Mouse (Mus musculus) 416B (cell line): ENCODE data around the gene Inpp5k.
"Not testable (repeated sequence)": the region's sequence is repeated elsewhere in the genome, so short reads cannot be mapped to it uniquely, and the experiment has no call there.

Experiments
- DNase-seq: peaks from one replicate; pipeline ENCODE4 v3.0.0; 2011; ENCODE audit warnings: low read depth

The Inpp5k gene

DNA sequence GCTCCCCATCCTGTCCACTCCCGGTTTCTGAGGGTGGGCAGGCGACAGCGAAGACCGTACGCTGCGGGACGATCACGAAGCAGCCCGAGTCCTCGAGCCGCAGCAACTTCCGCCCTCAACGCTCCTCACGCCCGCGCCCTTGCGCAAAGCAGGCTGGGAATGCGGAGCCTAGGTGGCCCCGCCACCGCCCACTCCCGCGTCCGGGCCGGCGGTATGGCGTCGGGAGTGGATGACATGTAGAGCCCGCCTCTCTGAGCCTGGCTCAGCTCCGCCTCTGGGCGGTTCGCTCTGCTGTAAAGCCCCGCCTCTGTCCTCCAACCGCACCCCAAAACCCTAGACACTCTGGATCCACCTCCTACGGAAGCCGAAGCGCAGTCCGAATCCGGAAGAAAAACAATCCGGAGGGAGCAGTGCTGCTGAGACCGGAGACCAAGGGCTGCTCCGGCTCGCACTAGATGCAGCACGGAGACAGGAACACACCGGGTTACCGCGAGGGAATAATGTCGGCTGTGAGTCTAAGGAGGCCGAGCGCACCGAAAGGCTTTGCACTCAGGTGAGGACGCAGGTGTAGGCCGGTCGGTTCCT, at the start of gene Inpp5k:
Gene Inpp5k, plus strand, starts transcription at position 344 of the 585 bp plus-strand sequence.
- DNase-seq = peak; percentile 98

- no peak for DNase-seq
These were observed 49.2 kb upstream of the Inpp5k start for GRCm38 (mm10) chr11:75581495-75582149.

GRCm38 (mm10) chr11:75583521-75583920, 47.3 kb upstream of the Inpp5k start:
- no peak for DNase-seq

GRCm38 (mm10) chr11:75585061-75585460, 45.7 kb upstream of the Inpp5k start:
- no peak for DNase-seq

GRCm38 (mm10) chr11:75585978-75586377, 44.8 kb upstream of the Inpp5k start:
- DNase-seq = no peak

GRCm38 (mm10) chr11:75586963-75587362, 43.8 kb upstream of the Inpp5k start:
- DNase-seq = no peak

- DNase-seq = peak; percentile 94
These were observed 43.1 kb upstream of the Inpp5k start, which contains the start of gene Pitpna for GRCm38 (mm10) chr11:75587493-75588284. Gene Pitpna (plus strand): TSS chr11:75588097.

- peak; percentile 36 for DNase-seq
These were observed 42.4 kb upstream of the Inpp5k start for GRCm38 (mm10) chr11:75588285-75588941.

GRCm38 (mm10) chr11:75592612-75593011, 38.2 kb upstream of the Inpp5k start:
- peak; percentile 88 for DNase-seq

DNA sequence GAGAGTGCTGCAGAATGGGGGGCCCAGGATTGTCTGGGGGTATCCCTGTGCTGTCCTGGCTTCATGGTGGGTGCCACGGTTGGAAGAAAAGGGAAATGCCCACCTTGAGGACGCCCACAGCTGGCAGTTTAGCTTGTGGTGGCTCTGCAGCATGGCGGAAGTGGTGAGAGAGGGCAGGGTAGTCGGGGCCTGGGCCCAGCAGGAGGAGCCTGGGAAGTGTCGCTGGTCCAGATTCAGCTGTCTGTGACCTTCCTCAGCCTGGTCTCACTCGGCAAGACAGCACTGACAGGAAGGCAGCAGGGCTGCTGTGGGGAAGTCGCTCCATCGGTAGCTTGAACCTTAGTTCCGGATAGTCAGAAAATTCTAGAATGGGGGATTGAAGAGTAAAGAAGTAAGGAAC, 36.4 kb upstream of the Inpp5k start:
- no peak for DNase-seq

DNA sequence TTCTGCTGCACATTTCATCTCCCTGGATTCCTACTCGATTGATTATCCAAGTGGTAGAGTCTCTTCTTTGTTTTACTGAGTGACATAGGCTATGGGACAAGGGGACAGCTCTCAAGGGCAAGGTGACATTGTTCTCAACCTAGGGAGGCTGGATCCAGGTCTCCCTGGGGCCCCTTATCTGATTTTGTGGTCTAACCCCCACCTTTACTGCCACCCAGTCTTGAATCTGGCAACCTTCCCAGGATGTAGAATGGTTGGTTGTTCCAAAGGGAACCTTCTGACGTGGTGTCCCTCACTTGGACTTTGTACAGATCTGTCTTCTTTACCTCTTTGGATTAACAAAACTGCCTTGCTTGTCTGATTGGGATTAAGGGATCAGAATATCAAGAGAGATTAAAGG, 35.4 kb upstream of the Inpp5k start:
- no peak for DNase-seq

GRCm38 (mm10) chr11:75595816-75596215, 35.0 kb upstream of the Inpp5k start:
- DNase-seq = no peak

DNA sequence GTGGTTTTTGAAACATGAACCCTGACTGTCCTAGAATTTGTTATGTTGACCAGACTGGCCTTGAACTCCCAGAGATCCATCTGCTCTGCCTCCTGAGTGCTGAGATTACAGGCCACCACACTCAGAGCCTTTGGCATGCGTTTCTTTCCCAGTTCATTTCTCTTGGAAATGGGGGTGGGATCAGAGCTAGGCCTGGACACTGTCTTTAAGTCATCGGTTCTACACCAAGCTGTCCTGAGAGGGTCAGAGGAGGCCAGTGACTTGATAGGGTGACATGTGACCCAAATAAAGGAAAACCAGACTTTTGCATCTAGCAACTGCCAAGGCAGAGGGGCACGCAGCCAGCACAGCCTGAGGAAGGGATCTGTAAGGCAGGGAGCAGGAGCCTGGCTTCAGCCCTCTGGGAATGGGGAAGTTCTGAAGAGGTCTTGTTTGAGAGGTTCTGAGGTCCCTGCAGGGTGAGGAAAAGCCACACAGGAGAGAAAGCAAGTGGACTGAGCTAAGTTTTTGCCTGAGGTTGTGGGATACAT, 34.0 kb upstream of the Inpp5k start:
- DNase-seq = peak; percentile 49

GRCm38 (mm10) chr11:75598004-75598403, 32.8 kb upstream of the Inpp5k start:
- DNase-seq = no peak

DNA sequence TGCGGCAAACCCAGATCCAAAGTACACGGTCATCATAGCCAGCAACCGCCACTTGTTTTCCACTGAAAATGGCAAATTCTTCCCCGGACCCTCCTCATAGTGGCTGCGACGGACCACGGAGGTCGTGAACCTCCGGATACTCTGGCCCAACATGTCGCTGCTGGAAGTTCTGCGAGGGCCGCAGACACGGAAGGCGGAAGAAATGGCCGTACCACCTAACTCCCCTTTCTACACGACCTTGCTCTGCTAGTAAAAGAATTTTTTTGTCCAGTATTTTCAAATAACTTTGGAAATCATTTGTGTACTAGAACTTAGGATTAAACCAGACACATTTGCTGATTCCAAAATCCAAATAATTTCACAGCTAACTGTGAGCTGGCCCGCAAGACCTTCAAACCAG, 31.0 kb upstream of the Inpp5k start:
- not testable (repeated sequence) for DNase-seq

DNA sequence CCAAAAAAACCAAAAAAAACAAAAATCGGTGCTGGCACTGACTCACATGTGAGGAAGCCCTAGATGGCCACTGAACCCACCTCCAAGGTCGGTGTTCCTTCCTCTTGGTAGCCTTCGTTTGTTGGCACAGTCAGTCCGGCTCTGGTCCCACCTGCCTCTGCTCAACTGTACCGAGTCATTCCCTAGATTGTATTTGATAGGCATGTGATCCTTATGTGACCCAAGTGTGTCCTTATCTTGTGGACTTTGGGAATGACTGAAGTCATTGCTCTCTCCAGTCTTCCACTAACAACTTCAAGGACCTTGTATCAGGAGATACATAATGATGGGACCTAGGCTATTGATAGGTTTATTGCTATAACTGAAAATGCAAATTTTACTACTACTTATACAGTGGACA, 26.0 kb upstream of the Inpp5k start:
- DNase-seq = no peak

- no peak for DNase-seq
These were observed 25.5 kb upstream of the Inpp5k start for GRCm38 (mm10) chr11:75605318-75605717.

DNA sequence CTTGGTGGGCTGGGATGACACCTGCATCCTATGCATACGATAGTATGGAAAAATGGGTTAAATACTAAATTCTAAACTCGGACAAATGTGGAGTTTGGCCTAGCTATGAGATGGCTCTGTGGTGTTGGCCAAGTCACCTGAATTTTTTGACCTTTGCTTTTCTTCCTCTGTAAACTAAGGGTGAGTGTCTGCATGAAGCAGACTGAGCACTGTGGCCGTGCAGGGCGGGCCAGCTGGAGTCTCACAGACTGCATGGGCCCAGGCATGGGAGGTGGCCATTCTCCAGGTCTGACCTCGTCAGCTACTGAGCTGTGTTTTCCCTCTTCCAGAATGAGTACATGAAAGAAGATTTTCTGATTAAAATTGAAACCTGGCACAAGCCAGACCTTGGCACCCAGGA, 22.0 kb upstream of the Inpp5k start:
- no peak for DNase-seq

DNA sequence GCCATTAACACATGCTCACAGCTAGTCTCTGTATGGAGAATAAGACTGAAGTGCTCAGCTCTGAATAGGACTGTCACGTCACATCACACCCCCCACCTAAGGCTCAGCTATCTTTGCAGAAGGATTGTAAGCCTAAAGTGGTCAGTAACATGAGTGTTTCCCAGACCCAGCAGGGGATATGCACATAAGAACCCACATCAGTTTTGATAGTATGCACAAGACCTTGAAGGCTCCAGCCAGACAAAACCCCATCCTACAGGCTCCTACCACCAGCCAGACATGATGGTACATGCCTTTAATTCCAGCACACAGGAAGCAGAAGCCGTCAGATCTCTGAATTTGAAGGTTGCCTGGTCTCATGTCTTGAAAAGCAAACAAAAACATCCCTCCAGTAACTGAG, 20.8 kb upstream of the Inpp5k start:
- no peak for DNase-seq

GRCm38 (mm10) chr11:75614769-75615168, 16.0 kb upstream of the Inpp5k start:
- no peak for DNase-seq

GRCm38 (mm10) chr11:75615556-75615955, 15.2 kb upstream of the Inpp5k start:
- DNase-seq = no peak

DNA sequence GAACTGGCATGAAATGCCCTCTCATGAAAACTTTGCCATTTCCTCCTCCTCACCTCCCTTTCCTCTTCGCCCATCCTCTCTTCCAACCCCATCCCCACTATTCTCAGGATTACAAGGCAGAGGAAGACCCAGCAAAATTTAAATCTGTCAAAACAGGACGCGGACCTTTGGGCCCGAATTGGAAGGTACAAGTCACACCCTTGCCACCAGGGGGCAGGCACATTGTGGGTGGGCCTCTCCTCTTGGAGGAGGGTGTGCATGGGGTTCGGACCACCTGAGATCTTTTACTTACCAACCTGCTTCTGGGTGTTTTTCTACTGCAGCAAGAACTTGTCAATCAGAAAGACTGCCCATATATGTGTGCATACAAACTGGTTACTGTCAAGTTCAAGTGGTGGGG, 11.7 kb upstream of the Inpp5k start:
- no peak for DNase-seq
